Mouse (Mus musculus) CH12.LX (cell line): ENCODE data around the gene Rplp2. TPM values are rescaled to one million over a fixed set of nuclear protein-coding genes. Genes with fewer than 3 reads are reported as not detected.
A peak's percentile ranks its signal among the peaks of the same experiment; 100 is the strongest.

Experiments
- DNase-seq: peaks from one replicate; pipeline ENCODE4 v3.0.0-alpha.2; 2013; ENCODE audit errors: extremely low read depth
- H3K27ac ChIP-seq: 2 replicates; pipeline ENCODE4 v1.5.1; 2012; ENCODE audit warnings: low read depth, mild to moderate bottlenecking, control low read depth, moderate library complexity; ENCODE audit not compliant: insufficient read depth
- H3K27me3 ChIP-seq: replicated peaks from 2 replicates; pipeline ENCODE3; 2012; ENCODE audit warnings: inconsistent platforms
- H3K36me3 ChIP-seq, 2 experiments: replicated peaks in 1 of 2; 2 replicates each; pipeline versions ENCODE3 to v1.6.1; 2012; ENCODE audit warnings: inconsistent platforms in 1 of 2, low read length in 1 of 2, mild to moderate bottlenecking in 1 of 2, mixed read lengths in 1 of 2, moderate library complexity in 1 of 2; ENCODE audit not compliant: control insufficient read depth in 1 of 2, insufficient read depth in 1 of 2
- H3K4me1 ChIP-seq, 2 experiments: 2 replicates each; pipeline ENCODE4 v1.6.1; 2012; ENCODE audit warnings: inconsistent platforms in 1 of 2, moderate library complexity in 1 of 2; ENCODE audit not compliant: insufficient read depth in 2 of 2, control insufficient read depth in 1 of 2
- H3K4me2 ChIP-seq: 2 replicates; pipeline ENCODE4 v1.6.1; 2012; ENCODE audit warnings: low read depth, mild to moderate bottlenecking, control low read depth; ENCODE audit not compliant: poor library complexity, insufficient read depth, severe bottlenecking
- H3K4me3 ChIP-seq, 3 experiments: fragments of 150-350 bp in 1 of 3; sonication (generic) in 1 of 3; replicated peaks in 1 of 3; 2 replicates each; pipeline versions ENCODE3 to v1.5.1; 2011 to 2012; ENCODE audit warnings: low read depth in 2 of 3, low read length in 2 of 3, mild to moderate bottlenecking in 2 of 3, moderate library complexity in 2 of 3, control low read depth in 1 of 3, improper control_type of control experiment in 1 of 3, inconsistent platforms in 1 of 3, mixed read lengths in 1 of 3; ENCODE audit not compliant: poor library complexity in 1 of 3
- H3K79me2 ChIP-seq: replicated peaks from 2 replicates; pipeline ENCODE4 v1.6.1; 2012; ENCODE audit warnings: mild to moderate bottlenecking, moderate library complexity; ENCODE audit not compliant: control insufficient read depth, poor library complexity, insufficient read depth, severe bottlenecking; ENCODE audit errors: extremely low read depth
- H3K9ac ChIP-seq: 2 replicates; pipeline ENCODE4 v1.6.1; 2012; ENCODE audit warnings: low read depth, mild to moderate bottlenecking, control low read depth, moderate library complexity; ENCODE audit not compliant: insufficient read depth
- H3K9me3 ChIP-seq: replicated peaks from 2 replicates; pipeline ENCODE3; 2012; ENCODE audit warnings: low read length, inconsistent platforms, mixed read lengths
- BHLHE40 ChIP-seq: IDR thresholded peaks from 2 replicates; pipeline ENCODE4 v1.6.1; 2011; ENCODE audit warnings: mild to moderate bottlenecking, low read depth, low read length, improper control_type of control experiment
- CHD1 ChIP-seq: IDR thresholded peaks from 2 replicates; pipeline ENCODE4 v1.6.1; 2012; ENCODE audit warnings: low read depth, low read length, improper control_type of control experiment, inconsistent platforms
- CHD2 ChIP-seq: IDR thresholded peaks from 2 replicates; pipeline ENCODE4 v1.6.1; 2011; ENCODE audit warnings: low read length, improper control_type of control experiment
- CTCF ChIP-seq, 2 experiments: IDR thresholded peaks in 1 of 2; conservative IDR thresholded peaks in 1 of 2; 2 replicates each; pipeline ENCODE4 v1.5.1; 2011 to 2012; ENCODE audit warnings: low read depth in 2 of 2, low read length in 2 of 2, improper control_type of control experiment in 1 of 2, inconsistent platforms in 1 of 2, mild to moderate bottlenecking in 1 of 2, moderate library complexity in 1 of 2
- HCFC1 ChIP-seq: IDR thresholded peaks from 2 replicates; pipeline ENCODE4 v1.6.1; 2012; ENCODE audit warnings: low read depth, mild to moderate bottlenecking, inconsistent platforms, low read length, improper control_type of control experiment
- JUND ChIP-seq: conservative IDR thresholded peaks from 2 replicates; pipeline ENCODE4 v1.6.1; 2011; ENCODE audit warnings: low read depth, low read length, improper control_type of control experiment
- MEF2A ChIP-seq: IDR thresholded peaks from 2 replicates; pipeline ENCODE4 v1.6.1; 2014; ENCODE audit warnings: low read depth, mild to moderate bottlenecking, inconsistent platforms, low read length, improper control_type of control experiment, borderline replicate concordance
- MXI1 ChIP-seq: IDR thresholded peaks from 2 replicates; pipeline ENCODE4 v1.6.1; 2011; ENCODE audit warnings: mild to moderate bottlenecking, low read depth, low read length, improper control_type of control experiment
- MYC ChIP-seq: IDR thresholded peaks from 2 replicates; pipeline ENCODE4 v1.6.1; 2011; ENCODE audit warnings: low read depth, mild to moderate bottlenecking, improper control_type of control experiment, low read length
- RAD21 ChIP-seq: IDR thresholded peaks from 2 replicates; pipeline ENCODE4 v1.6.1; 2011; ENCODE audit warnings: low read depth, mild to moderate bottlenecking, low read length, improper control_type of control experiment, moderate library complexity
- RCOR1 ChIP-seq: conservative IDR thresholded peaks from 2 replicates; pipeline ENCODE4 v1.6.1; 2012; ENCODE audit warnings: low read depth, mild to moderate bottlenecking, inconsistent platforms, low read length, improper control_type of control experiment
- SMC3 ChIP-seq: IDR thresholded peaks from 2 replicates; pipeline ENCODE4 v1.6.1; 2011; ENCODE audit warnings: low read depth, low read length, improper control_type of control experiment
- ZC3H11A ChIP-seq: IDR thresholded peaks from 2 replicates; pipeline ENCODE4 v1.6.1; 2012; ENCODE audit warnings: low read depth, mild to moderate bottlenecking, inconsistent platforms, low read length, improper control_type of control experiment
- ZKSCAN1 ChIP-seq: IDR thresholded peaks from 2 replicates; pipeline ENCODE4 v1.6.1; 2012; ENCODE audit warnings: low read depth, inconsistent platforms, low read length, improper control_type of control experiment, borderline replicate concordance
- ZMIZ1 ChIP-seq: IDR thresholded peaks from 2 replicates; pipeline ENCODE4 v1.6.1; 2012; ENCODE audit warnings: low read depth, mild to moderate bottlenecking, inconsistent platforms, low read length, improper control_type of control experiment
- dilution Hi-C: fragments of 300-500 bp; cut with MboI; formaldehyde crosslinking; loops from 2 replicates; pipeline ENCODE4 v1.14.3; 2020; ENCODE audit warnings: low sequenced_read_pairs; ENCODE audit not compliant: extremely low pct_unique_long_range_greater_than_20kb, extremely low pct_ligation_motif_present
- in situ Hi-C: fragments of 300-500 bp; cut with MboI; formaldehyde crosslinking; loops from 3 replicates; pipeline ENCODE4 v1.14.3; 2019; ENCODE audit warnings: low sequenced_read_pairs, low pct_ligation_motif_present, low pct_unique_long_range_greater_than_20kb, mixed read lengths
- polyA plus RNA-seq: library from polyadenylated mRNA; unstranded; fragments of >175 nt; gene quantifications from 2 replicates; pipeline ENCODE4 v1.2.1, GENCODE M21; 2012; ENCODE audit warnings: low read depth; ENCODE audit not compliant: insufficient read length
- total RNA-seq, 2 experiments: library from RNA; depleted of rRNA; stranded (reverse); fragments of 300-350 nt in 1 of 2; fragments of >200 nt in 1 of 2; gene quantifications; 2 replicates each; pipeline ENCODE4 v1.2.3; 2012 to 2014

The Rplp2 gene
- total and polyA plus RNA-seq, 3 experiments = 791 to 3,416 (median 2,025) TPM

GRCm38 (mm10) chr7:141457236-141457635 lies 10.1 kb downstream of the Rplp2 start:
- TF ChIP-seq ZMIZ1 (no peak), CHD2 (no peak), RCOR1 (no peak), JUND (no peak), MYC (no peak), ZKSCAN1 (no peak), SMC3 (no peak), MXI1 (no peak), RAD21 (no peak), HCFC1 (no peak)
- H3K9me3 ChIP-seq = no peaks in the 10 kb centered on the region
- H3K36me3 ChIP-seq = peaks cover 23 to 44% of the 10 kb centered on the region in 2 experiments
- no peak overlapping the region for H3K27ac ChIP-seq
- no peak overlapping the region for H3K4me2 ChIP-seq
- no peak overlapping the region for H3K9ac ChIP-seq
- dilution Hi-C loops (no loop called here), in situ Hi-C loops (no loop called here)
- H3K79me2 ChIP-seq = no peaks in the 10 kb centered on the region
- DNase-seq = no peak
- no peaks in the 10 kb centered on the region for H3K27me3 ChIP-seq
- no peak overlapping the region for H3K4me3 ChIP-seq
- peaks cover 11 to 26% of the 10 kb centered on the region in 2 experiments for H3K4me1 ChIP-seq

GRCm38 (mm10) chr7:141457986-141458660 lies 11.0 kb downstream of the Rplp2 start:
- Histone ChIP-seq H3K4me1 (peaks cover 11 to 29% of the 10 kb centered on the region in 2 experiments), H3K79me2 (no peaks in the 10 kb centered on the region), H3K27me3 (no peaks in the 10 kb centered on the region), H3K27ac (no peak overlapping the region), H3K36me3 (peaks cover 22 to 43% of the 10 kb centered on the region in 2 experiments), H3K9me3 (no peaks in the 10 kb centered on the region), H3K9ac (no peak overlapping the region), H3K4me2 (no peak overlapping the region), H3K4me3 (no peak overlapping the region)
- dilution Hi-C loops (no loop called here), in situ Hi-C loops (no loop called here)
- TF ChIP-seq SMC3 (peak; percentile 44), RAD21 (peak; percentile 58), MXI1 (no peak), CTCF (conservative IDR thresholded peaks at IDR 0.05 in 1 of 2, IDR thresholded peaks at IDR 0.05 in 1 of 2; ENCODE audit: low read depth in 2 of 2, low read length in 2 of 2) (peak in 1 of 2 experiments; percentile 69; a peak in 2 of 4 replicates), MEF2A (no peak)
- no peak for DNase-seq

- H3K4me2 ChIP-seq = no peak overlapping the region
- in situ Hi-C loops (no loop called here), dilution Hi-C loops (no loop called here)
- H3K27ac ChIP-seq = no peak overlapping the region
- peaks cover 11 to 24% of the 10 kb centered on the region in 2 experiments for H3K4me1 ChIP-seq
- no peak for DNase-seq
- no peaks in the 10 kb centered on the region for H3K79me2 ChIP-seq
- no peaks in the 10 kb centered on the region for H3K27me3 ChIP-seq
- TF ChIP-seq SMC3 = no peak
- no peak for TF ChIP-seq BHLHE40
- no peak for TF ChIP-seq CHD1
- no peak for TF ChIP-seq ZC3H11A
- no peaks in the 10 kb centered on the region for H3K9me3 ChIP-seq
- no peak overlapping the region for H3K9ac ChIP-seq
- peaks cover 22 to 43% of the 10 kb centered on the region in 2 experiments for H3K36me3 ChIP-seq
- no peak overlapping the region for H3K4me3 ChIP-seq
Observed at GRCm38 (mm10) chr7:141458661-141459060, 11.5 kb downstream of the Rplp2 start.
